Mouse (Mus musculus): Measurements from ENCODE around the gene Syk.

- TF ChIP-seq POLR2A (IDR thresholded peaks at IDR 0.05; ENCODE audit: extremely low read depth, insufficient read depth, low read length) (no peak), CTCF (IDR thresholded peaks at IDR 0.05; ENCODE audit: low read depth, low read length) (no peak)
Measured at GRCm38 (mm10) chr13:52577326-52577920, 5.5 kb upstream of the Syk start.

Data from liver, adult 2 months (tissue).